Mouse (Mus musculus): ENCODE results near the gene Dpysl4. TPM values are rescaled to one million over a fixed set of nuclear protein-coding genes. Genes with fewer than 3 reads are reported as not detected.

Dpysl4 gene
- polyA plus RNA-seq, 1 experiment, result not detected

- Histone ChIP-seq H3K27ac (ENCODE audit: control insufficient read depth, insufficient read depth, low read depth, low read length, poor library complexity) (no peak overlapping the region), H3K4me1 (ENCODE audit: control insufficient read depth, insufficient read depth, low read length) (no peaks in the 10 kb centered on the region; the same call in 1 of the 2 replicates), H3K4me3 (replicated peaks; ENCODE audit: control insufficient read depth, low read depth, low read length) (no peak overlapping the region)
- 60% methylated on average over 4 of the region's 4 CpGs for WGBS
- TF ChIP-seq POLR2A (IDR thresholded peaks at IDR 0.05; ENCODE audit: borderline replicate concordance, control insufficient read depth, low read depth, low read length), result no peak
- TF ChIP-seq CTCF (IDR thresholded peaks at IDR 0.05; ENCODE audit: control insufficient read depth, insufficient read depth, low read length), result no peak
Observed at GRCm38 (mm10) chr7:139128994-139129393, 43.2 kb downstream of the Dpysl4 start.

DNA sequence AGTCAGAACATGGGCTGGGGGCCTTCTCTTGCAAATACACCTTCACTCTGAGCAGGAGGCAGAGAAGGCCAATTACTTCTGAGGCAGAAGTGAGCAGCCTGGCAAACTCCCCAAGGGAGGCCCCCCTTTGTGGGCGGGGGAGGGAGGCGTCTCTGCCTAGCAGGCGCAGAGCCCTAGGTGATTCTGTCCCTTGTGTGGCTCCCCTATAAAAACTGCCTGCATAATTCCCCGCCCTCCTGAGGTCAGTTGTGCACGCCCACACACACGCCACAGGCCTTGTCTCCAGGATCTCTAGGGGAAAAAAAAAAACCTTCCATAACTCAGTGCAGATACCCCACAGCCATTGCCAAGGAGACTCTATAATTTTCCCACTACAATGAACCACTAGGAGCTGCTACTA lies 44.6 kb downstream of the Dpysl4 start:
- TF ChIP-seq CTCF (IDR thresholded peaks at IDR 0.05; ENCODE audit: control insufficient read depth, insufficient read depth, low read length), result no peak
- TF ChIP-seq POLR2A (IDR thresholded peaks at IDR 0.05; ENCODE audit: borderline replicate concordance, control insufficient read depth, low read depth, low read length), result no peak
- H3K4me3 ChIP-seq (replicated peaks; ENCODE audit: control insufficient read depth, low read depth, low read length), result no peak overlapping the region
- WGBS, result 31% methylated on average over 6 of the region's 6 CpGs
- no peaks in the 10 kb centered on the region; the same call in 1 of the 2 replicates for H3K4me1 ChIP-seq (ENCODE audit: control insufficient read depth, insufficient read depth, low read length)
- H3K27ac ChIP-seq (ENCODE audit: control insufficient read depth, insufficient read depth, low read depth, low read length, poor library complexity), result no peak overlapping the region

DNA sequence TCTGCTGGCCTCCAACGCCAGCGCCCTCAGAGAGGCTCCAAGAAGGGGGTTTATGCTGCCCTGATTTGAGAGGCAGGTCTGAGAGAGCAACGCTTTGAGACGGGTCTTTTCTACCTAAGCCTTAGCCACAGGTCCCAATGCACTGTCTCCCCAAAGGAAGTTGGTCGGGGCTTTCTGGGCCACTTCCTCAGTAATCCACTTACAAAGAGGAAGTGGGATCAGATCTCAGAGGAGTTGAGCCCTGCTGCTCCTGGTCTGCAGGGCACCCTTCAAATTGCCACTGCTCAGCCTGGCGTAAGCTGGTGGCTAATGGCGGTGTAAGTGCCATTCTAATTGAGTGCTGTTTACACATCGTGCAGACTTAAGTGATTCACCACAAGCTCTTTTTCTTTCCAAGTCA lies 45.7 kb downstream of the Dpysl4 start:
- no peak for TF ChIP-seq POLR2A (IDR thresholded peaks at IDR 0.05; ENCODE audit: borderline replicate concordance, control insufficient read depth, low read depth, low read length)
- no peak for TF ChIP-seq CTCF (IDR thresholded peaks at IDR 0.05; ENCODE audit: control insufficient read depth, insufficient read depth, low read length)
- 7% methylated on average over 8 of the region's 8 CpGs for WGBS
- no peak overlapping the region for H3K27ac ChIP-seq (ENCODE audit: control insufficient read depth, insufficient read depth, low read depth, low read length, poor library complexity)

GRCm38 (mm10) chr7:139133446-139133845 lies 47.6 kb downstream of the Dpysl4 start:
- TF ChIP-seq POLR2A (IDR thresholded peaks at IDR 0.05; ENCODE audit: borderline replicate concordance, control insufficient read depth, low read depth, low read length) (no peak), CTCF (IDR thresholded peaks at IDR 0.05; ENCODE audit: control insufficient read depth, insufficient read depth, low read length) (no peak)
- 65% methylated on average over 3 of the region's 3 CpGs for WGBS
- Histone ChIP-seq H3K4me3 (replicated peaks; ENCODE audit: control insufficient read depth, low read depth, low read length) (no peak overlapping the region), H3K27ac (ENCODE audit: control insufficient read depth, insufficient read depth, low read depth, low read length, poor library complexity) (no peak overlapping the region), H3K4me1 (ENCODE audit: control insufficient read depth, insufficient read depth, low read length) (no peaks in the 10 kb centered on the region; the same call in 1 of the 2 replicates)

More for the DNA sequence above, 45.7 kb downstream of the Dpysl4 start:
- Histone ChIP-seq H3K4me3 (replicated peaks; ENCODE audit: control insufficient read depth, low read depth, low read length) (no peak overlapping the region), H3K4me1 (ENCODE audit: control insufficient read depth, insufficient read depth, low read length) (no peaks in the 10 kb centered on the region; the same call in 1 of the 2 replicates)

DNA sequence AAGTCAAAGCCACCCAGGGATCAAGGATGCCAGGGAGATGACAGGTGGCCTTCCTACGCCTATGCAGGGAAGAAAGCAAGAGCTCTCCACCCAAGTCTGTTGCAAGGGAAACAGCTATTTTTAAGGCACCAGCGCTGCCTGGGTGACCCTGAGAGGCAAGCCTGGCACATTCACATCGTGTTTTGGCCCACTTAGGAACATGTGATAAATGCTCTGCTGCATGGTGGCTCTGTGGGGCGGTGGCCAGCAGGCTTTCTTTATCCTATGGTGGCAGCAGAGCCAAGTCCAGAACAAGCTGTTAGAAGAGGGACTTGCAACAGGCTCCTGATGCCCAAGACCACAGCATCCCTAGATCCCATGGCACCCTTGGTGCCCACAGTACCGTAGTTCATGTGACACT lies 49.4 kb downstream of the Dpysl4 start:
- H3K4me1 ChIP-seq (ENCODE audit: control insufficient read depth, insufficient read depth, low read length), result no peaks in the 10 kb centered on the region; the same call in 1 of the 2 replicates
- H3K4me3 ChIP-seq (replicated peaks; ENCODE audit: control insufficient read depth, low read depth, low read length), result no peak overlapping the region
- TF ChIP-seq POLR2A (IDR thresholded peaks at IDR 0.05; ENCODE audit: borderline replicate concordance, control insufficient read depth, low read depth, low read length) (no peak), CTCF (IDR thresholded peaks at IDR 0.05; ENCODE audit: control insufficient read depth, insufficient read depth, low read length) (no peak)
- no peak overlapping the region for H3K27ac ChIP-seq (ENCODE audit: control insufficient read depth, insufficient read depth, low read depth, low read length, poor library complexity)
- 77% methylated on average over 5 of the region's 5 CpGs for WGBS

DNA sequence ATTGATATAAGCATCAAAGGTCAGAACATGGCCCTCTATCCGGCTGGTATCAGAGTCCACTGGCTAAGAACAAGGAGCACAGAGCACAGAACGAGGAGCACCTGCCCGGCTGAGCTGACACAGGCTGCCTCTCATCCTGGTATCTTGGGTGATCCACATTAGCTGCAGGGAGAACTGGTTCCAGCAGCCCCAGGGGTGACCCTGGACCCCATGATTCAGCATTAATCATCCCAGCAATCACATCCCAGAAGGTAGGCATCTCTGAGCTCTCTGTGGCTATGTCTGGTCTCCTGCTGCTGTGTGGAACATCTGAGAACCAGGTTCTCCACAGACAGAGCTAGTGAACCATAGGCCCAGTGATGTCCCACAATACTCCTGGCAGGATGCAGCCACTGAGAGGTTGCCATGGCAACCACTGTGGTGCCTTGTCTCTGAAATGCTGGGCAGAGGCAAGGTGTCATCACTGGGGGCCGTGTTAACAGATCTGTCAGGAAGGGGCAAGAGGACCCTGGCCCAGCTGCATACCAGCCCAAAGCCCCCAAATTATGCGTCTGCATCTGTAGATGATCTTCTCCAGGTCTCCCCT lies 51.2 kb downstream of the Dpysl4 start:
- H3K27ac ChIP-seq (ENCODE audit: control insufficient read depth, insufficient read depth, low read depth, low read length, poor library complexity), result no peak overlapping the region
- 80% methylated on average over 5 of the region's 5 CpGs for WGBS
- H3K4me1 ChIP-seq (ENCODE audit: control insufficient read depth, insufficient read depth, low read length), result no peaks in the 10 kb centered on the region
- no peak for TF ChIP-seq POLR2A (IDR thresholded peaks at IDR 0.05; ENCODE audit: borderline replicate concordance, control insufficient read depth, low read depth, low read length)
- TF ChIP-seq CTCF (IDR thresholded peaks at IDR 0.05; ENCODE audit: control insufficient read depth, insufficient read depth, low read length), result no peak
- no peak overlapping the region for H3K4me3 ChIP-seq (replicated peaks; ENCODE audit: control insufficient read depth, low read depth, low read length)

GRCm38 (mm10) chr7:139139921-139140461 lies 54.2 kb downstream of the Dpysl4 start:
- Histone ChIP-seq H3K27ac (ENCODE audit: control insufficient read depth, insufficient read depth, low read depth, low read length, poor library complexity) (no peak overlapping the region), H3K4me3 (replicated peaks; ENCODE audit: control insufficient read depth, low read depth, low read length) (no peak overlapping the region), H3K4me1 (ENCODE audit: control insufficient read depth, insufficient read depth, low read length) (no peaks in the 10 kb centered on the region)
- WGBS, result 57% methylated on average over 11 of the region's 11 CpGs
- no peak for TF ChIP-seq POLR2A (IDR thresholded peaks at IDR 0.05; ENCODE audit: borderline replicate concordance, control insufficient read depth, low read depth, low read length)
- no peak for TF ChIP-seq CTCF (IDR thresholded peaks at IDR 0.05; ENCODE audit: control insufficient read depth, insufficient read depth, low read length)

DNA sequence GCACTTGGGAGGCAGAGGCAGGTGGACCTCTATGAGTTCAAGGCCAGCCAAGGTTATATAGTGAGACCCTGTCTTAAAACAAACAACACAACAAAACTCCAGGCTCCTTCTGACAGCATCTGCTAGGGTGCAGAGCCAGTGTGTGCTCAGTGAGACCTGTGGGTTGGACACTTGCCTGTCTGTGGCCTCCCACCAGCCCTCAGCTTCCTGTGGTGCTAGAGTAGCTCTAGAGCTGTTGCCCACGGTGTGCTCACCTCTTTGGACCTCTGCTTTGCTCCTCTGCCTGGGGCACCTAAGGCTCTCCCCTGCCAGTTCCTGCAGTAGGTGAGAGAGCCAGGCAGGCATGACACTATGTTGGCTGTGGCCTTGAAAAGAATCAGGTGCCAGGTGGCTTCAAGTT lies 58.0 kb downstream of the Dpysl4 start:
- Histone ChIP-seq H3K4me3 (replicated peaks; ENCODE audit: control insufficient read depth, low read depth, low read length) (no peak overlapping the region), H3K4me1 (ENCODE audit: control insufficient read depth, insufficient read depth, low read length) (no peaks in the 10 kb centered on the region), H3K27ac (ENCODE audit: control insufficient read depth, insufficient read depth, low read depth, low read length, poor library complexity) (no peak overlapping the region)
- TF ChIP-seq CTCF (IDR thresholded peaks at IDR 0.05; ENCODE audit: control insufficient read depth, insufficient read depth, low read length), result no peak
- no peak for TF ChIP-seq POLR2A (IDR thresholded peaks at IDR 0.05; ENCODE audit: borderline replicate concordance, control insufficient read depth, low read depth, low read length)
- WGBS, result 0% methylated on average over 1 of the region's 1 CpGs
